Mouse (Mus musculus) intestine, embryonic 14.5 days (tissue): Measurements from ENCODE around the gene 9130019O22Rik. TPM values are rescaled to one million over a fixed set of nuclear protein-coding genes. Genes with fewer than 3 reads are reported as not detected.
A peak's percentile ranks its signal among the peaks of the same experiment; 100 is the strongest.
"Not testable (repeated sequence)": the region's sequence is repeated elsewhere in the genome, so short reads cannot be mapped to it uniquely, and the experiment has no call there.

ENCODE experiments used
- ATAC-seq: fragments of 200-750 bp; cut with Nextera tagmentation; replicated peaks from 2 replicates; pipeline ENCODE4 v1.8.0; 2017; ENCODE audit warnings: low read depth, moderate number of reproducible peaks, moderate TSS enrichment, moderate library complexity; ENCODE audit not compliant: low FRiP score, low TSS enrichment
- DNase-seq: peaks from one replicate; pipeline ENCODE4 v3.0.0-alpha.2; 2018; ENCODE audit warnings: low spot score
- H3K27ac ChIP-seq: fragments of 300-500 bp; sonication (generic); 2 replicates; pipeline ENCODE4 v1.5.1; 2014; ENCODE audit warnings: low read depth, mild to moderate bottlenecking, control low read depth
- H3K27me3 ChIP-seq: fragments of 300-500 bp; sonication (generic); replicated peaks from 2 replicates; pipeline ENCODE4 v1.6.1; 2014; ENCODE audit warnings: low read length, control low read depth; ENCODE audit not compliant: control insufficient read depth, insufficient read depth
- H3K36me3 ChIP-seq: fragments of 300-500 bp; sonication (generic); 2 replicates; pipeline ENCODE4 v1.6.1; 2014; ENCODE audit warnings: low read length, control low read depth; ENCODE audit not compliant: control insufficient read depth, insufficient read depth
- H3K4me1 ChIP-seq: fragments of 300-500 bp; sonication (generic); replicated peaks from 2 replicates; pipeline ENCODE4 v1.6.1; 2014; ENCODE audit warnings: low read length, control low read depth, mixed read lengths; ENCODE audit not compliant: control insufficient read depth, insufficient read depth
- H3K4me2 ChIP-seq: fragments of 300-500 bp; sonication (generic); 2 replicates; pipeline ENCODE4 v1.6.1; 2014; ENCODE audit warnings: low read length
- H3K4me3 ChIP-seq: fragments of 300-500 bp; sonication (generic); 2 replicates; pipeline ENCODE4 v1.5.1; 2014; ENCODE audit warnings: low read depth, low read length, control low read depth, mixed read lengths
- H3K9ac ChIP-seq: fragments of 300-500 bp; sonication (generic); 2 replicates; pipeline ENCODE4 v1.6.1; 2014; ENCODE audit warnings: mild to moderate bottlenecking, low read length
- H3K9me3 ChIP-seq: fragments of 300-500 bp; sonication (generic); 2 replicates; pipeline ENCODE4 v1.6.1; 2016; ENCODE audit warnings: low read length, control low read depth; ENCODE audit not compliant: control insufficient read depth
- WGBS: fragments of 180-500 bp; shearing (Covaris S2); extraction: QIAGEN DNeasy Blood & Tissue Kit; methylation state at CpG from one replicate; pipeline ENCODE4 v1.1.7; 2014; 5-methylcytosine and 5-hydroxymethylcytosine counted together
- polyA plus RNA-seq: library from polyadenylated mRNA; unstranded; fragments of >200 nt; fragmentation: Nextera tagmentation; extraction: Ambion mirVana; gene quantifications from 2 replicates; pipeline ENCODE4 v1.2.1, GENCODE M21; 2014

The 9130019O22Rik gene
- polyA plus RNA-seq, 1 experiment from 2014 or later, result 7.4 TPM

GRCm38 (mm10) chr7:127406002-127406987, 19.3 kb upstream of the 9130019O22Rik start, which contains the start of gene Zfp764:
TSS of gene Zfp764 (minus strand) at chr7:127406822.
- peak; percentile 92 for DNase-seq
- H3K36me3 ChIP-seq, H3K9me3 ChIP-seq, H3K27me3 ChIP-seq, H3K4me1 ChIP-seq: not testable (repeated sequence)
- Histone ChIP-seq H3K4me3 (peak within 1 kb of the TSS; percentile 49), H3K27ac (peak within 1 kb of the TSS; percentile 64; the same call in 1 of the 2 replicates), H3K4me2 (peak within 1 kb of the TSS; percentile 90), H3K9ac (peak within 1 kb of the TSS; percentile 70)
- 4% methylated on average over 40 of the region's 40 CpGs for WGBS
- peak; percentile 79 for ATAC-seq

GRCm38 (mm10) chr7:127404101-127404500, 17.1 kb upstream of the 9130019O22Rik start:
- not testable (repeated sequence) for H3K27ac ChIP-seq, H3K4me3 ChIP-seq, ATAC-seq, DNase-seq, H3K36me3 ChIP-seq, H3K4me2 ChIP-seq, H3K9ac ChIP-seq, H3K27me3 ChIP-seq, H3K4me1 ChIP-seq, H3K9me3 ChIP-seq
- 92% methylated on average over 6 of the region's 6 CpGs for WGBS

GRCm38 (mm10) chr7:127402980-127403379, 16.0 kb upstream of the 9130019O22Rik start:
- Histone ChIP-seq H3K4me2 (no peak overlapping the region), H3K36me3 (no peaks in the 10 kb centered on the region), H3K9me3 (peaks cover 4% of the 10 kb centered on the region; the same call in 1 of the 2 replicates), H3K27ac (no peak overlapping the region), H3K4me1 (no peaks in the 10 kb centered on the region; the same call in 1 of the 2 replicates), H3K27me3 (no peaks in the 10 kb centered on the region), H3K9ac (no peak overlapping the region), H3K4me3 (no peak overlapping the region)
- 51% methylated on average over 2 of the region's 2 CpGs for WGBS
- DNase-seq (no peak), ATAC-seq (no peak)

- no peaks in the 10 kb centered on the region for H3K4me1 ChIP-seq
- DNase-seq (no peak), ATAC-seq (no peak)
- no peaks in the 10 kb centered on the region for H3K36me3 ChIP-seq
- H3K9ac ChIP-seq, result no peak overlapping the region
- H3K4me2 ChIP-seq, result no peak overlapping the region
- H3K9me3 ChIP-seq, result peaks cover 4% of the 10 kb centered on the region; the same call in 1 of the 2 replicates
- H3K27ac ChIP-seq, result no peak overlapping the region
- no peak overlapping the region for H3K4me3 ChIP-seq
- no peaks in the 10 kb centered on the region for H3K27me3 ChIP-seq
- WGBS, result 66% methylated on average over 3 of the region's 3 CpGs
Measured at GRCm38 (mm10) chr7:127400355-127400754, 13.4 kb upstream of the 9130019O22Rik start.

GRCm38 (mm10) chr7:127393944-127394333, 7.0 kb upstream of the 9130019O22Rik start:
- Histone ChIP-seq H3K9me3 (no peaks in the 10 kb centered on the region), H3K27me3 (no peaks in the 10 kb centered on the region), H3K36me3 (peaks cover 12% of the 10 kb centered on the region), H3K4me3 (peak overlapping the region; percentile 67), H3K27ac (peak overlapping the region; percentile 69), H3K4me1 (peaks cover 12% of the 10 kb centered on the region), H3K4me2 (peak overlapping the region; percentile 61), H3K9ac (peak overlapping the region; percentile 38)
- no peak for ATAC-seq
- WGBS, result 9% methylated on average over 7 of the region's 7 CpGs
- DNase-seq, result no peak

- peak; percentile 94 for ATAC-seq
- Histone ChIP-seq H3K27ac (peak within 1 kb of the TSS; percentile 91), H3K4me2 (peak within 1 kb of the TSS; percentile 61), H3K9me3 (no peaks in the 10 kb centered on the region), H3K4me1 (peaks cover 12% of the 10 kb centered on the region), H3K4me3 (peak within 1 kb of the TSS; percentile 67), H3K27me3 (no peaks in the 10 kb centered on the region), H3K9ac (peak within 1 kb of the TSS; percentile 81), H3K36me3 (peaks cover 12% of the 10 kb centered on the region)
- WGBS, result 1% methylated on average over 44 of the region's 45 CpGs
- DNase-seq, result peak; percentile 95
Measured at GRCm38 (mm10) chr7:127393157-127393943, 6.4 kb upstream of the 9130019O22Rik start, which contains the start of gene E430018J23Rik. TSS of gene E430018J23Rik (minus strand) at chr7:127393629.

GRCm38 (mm10) chr7:127392251-127392824, 5.4 kb upstream of the 9130019O22Rik start:
- ATAC-seq, result no peak
- Histone ChIP-seq H3K36me3 (peaks cover 12% of the 10 kb centered on the region), H3K9me3 (no peaks in the 10 kb centered on the region), H3K4me1 (peaks cover 12% of the 10 kb centered on the region), H3K4me3 (peak overlapping the region; percentile 67), H3K4me2 (peak overlapping the region; percentile 61), H3K27me3 (no peaks in the 10 kb centered on the region), H3K27ac (no peak overlapping the region), H3K9ac (peak overlapping the region; percentile 81; the same call in 1 of the 2 replicates)
- peak; percentile 51 for DNase-seq
- 78% methylated on average over 8 of the region's 8 CpGs for WGBS

GRCm38 (mm10) chr7:127391538-127391937, 4.6 kb upstream of the 9130019O22Rik start:
- 96% methylated on average over 16 of the region's 16 CpGs for WGBS
- DNase-seq (no peak), ATAC-seq (no peak)
- H3K27me3 ChIP-seq, result no peaks in the 10 kb centered on the region
- no peak overlapping the region for H3K9ac ChIP-seq
- no peak overlapping the region for H3K4me3 ChIP-seq
- H3K4me1 ChIP-seq, result peaks cover 12% of the 10 kb centered on the region
- H3K4me2 ChIP-seq, result no peak overlapping the region
- peaks cover 12% of the 10 kb centered on the region for H3K36me3 ChIP-seq
- no peak overlapping the region for H3K27ac ChIP-seq
- H3K9me3 ChIP-seq, result no peaks in the 10 kb centered on the region
